Mouse (Mus musculus) heart, embryonic 12.5 days (tissue): ENCODE results near the gene Tmem232. TPM values are rescaled to one million over a fixed set of nuclear protein-coding genes. Genes with fewer than 3 reads are reported as not detected.

ENCODE experiments used
- ATAC-seq: fragments of 200-750 bp; cut with Nextera tagmentation; 2 replicates; pipeline ENCODE4 v1.8.0; 2017; ENCODE audit warnings: moderate TSS enrichment, moderate library complexity; ENCODE audit not compliant: insufficient number of reproducible peaks, low FRiP score
- H3K27ac ChIP-seq: fragments of 300-500 bp; sonication (generic); 2 replicates; pipeline ENCODE4 v1.5.1; 2016; ENCODE audit warnings: mild to moderate bottlenecking, moderate library complexity; ENCODE audit not compliant: poor library complexity, severe bottlenecking
- H3K27me3 ChIP-seq: fragments of 300-500 bp; sonication (generic); replicated peaks from 2 replicates; pipeline ENCODE4 v1.6.1; 2016; ENCODE audit warnings: mild to moderate bottlenecking, moderate library complexity
- H3K36me3 ChIP-seq: fragments of 300-500 bp; sonication (generic); 2 replicates; pipeline ENCODE4 v1.6.1; 2016; ENCODE audit warnings: mild to moderate bottlenecking, moderate library complexity
- H3K4me1 ChIP-seq: fragments of 300-500 bp; sonication (generic); replicated peaks from 2 replicates; pipeline ENCODE4 v1.6.1; 2016; ENCODE audit warnings: mild to moderate bottlenecking
- H3K4me2 ChIP-seq: fragments of 300-500 bp; sonication (generic); 2 replicates; pipeline ENCODE4 v1.6.1; 2016; ENCODE audit warnings: mild to moderate bottlenecking, moderate library complexity
- H3K4me3 ChIP-seq: fragments of 300-500 bp; sonication (generic); 2 replicates; pipeline ENCODE4 v1.5.1; 2016; ENCODE audit warnings: mild to moderate bottlenecking
- H3K9ac ChIP-seq: fragments of 300-500 bp; sonication (generic); 2 replicates; pipeline ENCODE4 v1.6.1; 2016; ENCODE audit warnings: mild to moderate bottlenecking, moderate library complexity
- H3K9me3 ChIP-seq: fragments of 300-500 bp; sonication (generic); replicated peaks from 2 replicates; pipeline ENCODE4 v1.6.1; 2016; ENCODE audit warnings: mild to moderate bottlenecking, moderate library complexity
- WGBS: fragments of 180-500 bp; shearing (Covaris S2); methylation state at CpG from one replicate; pipeline ENCODE4 v1.1.7; 2016; 5-methylcytosine and 5-hydroxymethylcytosine counted together
- polyA plus RNA-seq: library from polyadenylated mRNA; unstranded; fragments of >200 nt; fragmentation: Nextera tagmentation; extraction: Ambion mirVana; gene quantifications from 2 replicates; pipeline ENCODE4 v1.2.1, GENCODE M21; 2016

Tmem232 gene
- 0.17 TPM in 1 of 2 replicates, not detected in the other for polyA plus RNA-seq

- Histone ChIP-seq H3K4me3 (peak within 1 kb of the TSS; percentile 42), H3K4me1 (0 out of 2 replicates have a peak, but pooled peaks cover 3% of the 10 kb centered on the region), H3K27me3 (no peaks in the 10 kb centered on the region), H3K27ac (no peak within 1 kb of the TSS), H3K36me3 (no peaks in the 10 kb centered on the region), H3K9me3 (no peaks in the 10 kb centered on the region), H3K4me2 (peak within 1 kb of the TSS; percentile 69), H3K9ac (no peak within 1 kb of the TSS)
- 16% methylated on average over 26 of the region's 26 CpGs for WGBS
- ATAC-seq: no peak
Observed at GRCm38 (mm10) chr17:65540441-65541272, at the start of gene Tmem232. Gene Tmem232 (minus strand): TSS chr17:65540782.

GRCm38 (mm10) chr17:65586892-65587291 is 46.3 kb upstream of the Tmem232 start:
- H3K4me2 ChIP-seq: no peak overlapping the region
- no peak overlapping the region for H3K4me3 ChIP-seq
- H3K36me3 ChIP-seq: peaks cover 20% of the 10 kb centered on the region
- WGBS: 52% methylated on average over 3 of the region's 3 CpGs
- H3K9me3 ChIP-seq: no peaks in the 10 kb centered on the region
- ATAC-seq: no peak
- no peaks in the 10 kb centered on the region for H3K27me3 ChIP-seq
- no peak overlapping the region for H3K9ac ChIP-seq
- H3K27ac ChIP-seq: peak overlapping the region; percentile 56; the same call in 1 of the 2 replicates
- H3K4me1 ChIP-seq: peaks cover 6% of the 10 kb centered on the region

DNA sequence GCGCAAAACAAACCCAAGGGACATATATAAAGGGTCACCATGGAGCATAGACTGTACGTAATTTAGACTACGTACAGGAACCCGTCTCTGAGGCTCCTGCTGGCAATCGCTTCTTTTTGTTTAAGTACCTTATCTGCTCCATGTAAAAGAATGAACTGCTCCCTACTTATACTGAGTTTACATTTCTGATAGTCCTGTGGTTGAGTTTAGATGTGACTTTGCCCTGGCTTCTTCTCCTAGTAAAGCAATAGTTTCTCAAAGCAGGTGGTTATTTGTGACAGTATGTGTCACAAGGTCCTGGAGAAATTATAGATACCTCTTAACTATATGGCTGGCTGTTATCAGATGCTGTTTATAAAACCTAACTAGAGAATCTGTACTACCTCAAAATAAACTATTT is 40.9 kb upstream of the Tmem232 start:
- H3K4me2 ChIP-seq: no peak overlapping the region
- 92% methylated on average over 5 of the region's 5 CpGs for WGBS
- no peak for ATAC-seq
- no peaks in the 10 kb centered on the region for H3K9me3 ChIP-seq
- peaks cover under 1% of the 10 kb centered on the region; the same call in 1 of the 2 replicates for H3K4me1 ChIP-seq
- H3K27me3 ChIP-seq: no peaks in the 10 kb centered on the region
- H3K9ac ChIP-seq: no peak overlapping the region
- H3K27ac ChIP-seq: no peak overlapping the region
- H3K36me3 ChIP-seq: peaks cover 38% of the 10 kb centered on the region
- no peak overlapping the region for H3K4me3 ChIP-seq

DNA sequence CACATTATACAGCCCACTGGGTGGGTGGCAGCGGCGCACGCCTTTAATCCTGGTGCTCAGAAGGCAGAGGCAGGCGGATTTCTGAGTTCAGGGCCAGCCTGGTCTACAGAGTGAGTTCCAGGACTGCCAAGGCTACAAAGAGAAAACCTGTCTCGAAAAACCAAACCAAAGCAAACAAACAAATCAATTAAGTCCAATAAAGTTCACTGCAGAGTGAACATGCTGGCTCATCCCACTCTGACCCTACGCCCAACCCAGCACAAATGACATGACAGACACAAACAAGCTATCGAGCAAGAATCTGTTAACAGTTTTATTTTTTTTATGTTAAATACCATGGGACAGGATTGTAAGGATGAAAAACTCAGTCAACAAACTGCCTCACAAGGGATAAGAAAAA is 39.2 kb upstream of the Tmem232 start:
- Histone ChIP-seq H3K4me1 (peaks cover 5% of the 10 kb centered on the region; the same call in 1 of the 2 replicates), H3K9ac (no peak overlapping the region), H3K4me3 (no peak overlapping the region), H3K27ac (no peak overlapping the region), H3K36me3 (peaks cover 35% of the 10 kb centered on the region), H3K9me3 (no peaks in the 10 kb centered on the region), H3K27me3 (no peaks in the 10 kb centered on the region), H3K4me2 (no peak overlapping the region)
- ATAC-seq: no peak
- 96% methylated on average over 7 of the region's 7 CpGs for WGBS

- 0 out of 2 replicates have a peak, but pooled peaks have one; percentile 28 for ATAC-seq
- H3K9me3 ChIP-seq: no peaks in the 10 kb centered on the region
- H3K27ac ChIP-seq: no peak overlapping the region
- H3K4me3 ChIP-seq: no peak overlapping the region
- H3K4me2 ChIP-seq: no peak overlapping the region
- H3K9ac ChIP-seq: no peak overlapping the region
- H3K4me1 ChIP-seq: peaks cover 27% of the 10 kb centered on the region
- peaks cover 21% of the 10 kb centered on the region for H3K36me3 ChIP-seq
- WGBS: 77% methylated on average over 1 of the region's 1 CpGs
- H3K27me3 ChIP-seq: no peaks in the 10 kb centered on the region
Observed at GRCm38 (mm10) chr17:65575339-65575738, 34.8 kb upstream of the Tmem232 start.

GRCm38 (mm10) chr17:65574850-65575249 is 34.3 kb upstream of the Tmem232 start:
- WGBS: 80% methylated on average over 8 of the region's 8 CpGs

DNA sequence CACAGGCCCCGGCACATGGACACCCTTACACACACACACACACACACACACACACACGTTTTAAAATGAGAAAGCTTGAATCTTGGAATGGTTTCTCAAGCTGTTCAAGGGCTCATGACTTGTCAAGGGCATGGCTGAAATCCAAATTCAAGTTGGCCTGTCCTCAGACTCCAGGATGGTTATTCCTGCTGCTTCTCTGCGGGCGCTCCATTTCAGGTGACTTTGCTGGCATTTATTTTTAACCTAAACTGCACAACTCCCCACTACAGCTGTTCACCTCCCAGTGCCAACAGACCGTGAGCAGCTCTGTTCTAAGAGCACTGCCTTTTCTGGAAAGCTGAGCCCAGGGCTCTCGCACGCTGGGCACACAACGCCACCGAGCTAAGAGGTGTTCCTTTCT is 31.3 kb upstream of the Tmem232 start:
- Histone ChIP-seq H3K4me1 (peaks cover 27% of the 10 kb centered on the region), H3K4me2 (no peak overlapping the region), H3K9me3 (0 out of 2 replicates have a peak, but pooled peaks cover 2% of the 10 kb centered on the region), H3K9ac (no peak overlapping the region), H3K27me3 (no peaks in the 10 kb centered on the region), H3K36me3 (peaks cover 3% of the 10 kb centered on the region; the same call in 1 of the 2 replicates), H3K27ac (peak overlapping the region; percentile 35), H3K4me3 (no peak overlapping the region)
- WGBS: 61% methylated on average over 9 of the region's 9 CpGs
- ATAC-seq: no peak

More at GRCm38 (mm10) chr17:65574850-65575249, 34.3 kb upstream of the Tmem232 start:
- H3K4me3 ChIP-seq: no peak overlapping the region
- no peak overlapping the region for H3K27ac ChIP-seq
- H3K4me2 ChIP-seq: no peak overlapping the region
- no peaks in the 10 kb centered on the region for H3K9me3 ChIP-seq
- no peak overlapping the region for H3K9ac ChIP-seq
- H3K36me3 ChIP-seq: peaks cover 18% of the 10 kb centered on the region
- H3K27me3 ChIP-seq: no peaks in the 10 kb centered on the region
- H3K4me1 ChIP-seq: peaks cover 27% of the 10 kb centered on the region
- no peak for ATAC-seq

GRCm38 (mm10) chr17:65571466-65571865 is 30.9 kb upstream of the Tmem232 start:
- H3K4me1 ChIP-seq: peaks cover 27% of the 10 kb centered on the region
- ATAC-seq: no peak
- no peak overlapping the region for H3K4me3 ChIP-seq
- H3K27ac ChIP-seq: peak overlapping the region; percentile 7; the same call in 1 of the 2 replicates
- H3K27me3 ChIP-seq: no peaks in the 10 kb centered on the region
- no peak overlapping the region for H3K9ac ChIP-seq
- H3K9me3 ChIP-seq: 0 out of 2 replicates have a peak, but pooled peaks cover 2% of the 10 kb centered on the region
- no peak overlapping the region for H3K4me2 ChIP-seq
- no peaks in the 10 kb centered on the region for H3K36me3 ChIP-seq
- 59% methylated on average over 8 of the region's 8 CpGs for WGBS

GRCm38 (mm10) chr17:65564189-65564588 is 23.6 kb upstream of the Tmem232 start:
- Histone ChIP-seq H3K4me1 (no peaks in the 10 kb centered on the region), H3K9ac (no peak overlapping the region), H3K4me2 (no peak overlapping the region), H3K36me3 (no peaks in the 10 kb centered on the region), H3K4me3 (no peak overlapping the region), H3K9me3 (0 out of 2 replicates have a peak, but pooled peaks cover 2% of the 10 kb centered on the region), H3K27me3 (no peaks in the 10 kb centered on the region), H3K27ac (no peak overlapping the region)
- ATAC-seq: no peak
- WGBS: 66% methylated on average over 5 of the region's 5 CpGs

GRCm38 (mm10) chr17:65563345-65563744 is 22.8 kb upstream of the Tmem232 start:
- Histone ChIP-seq H3K4me3 (no peak overlapping the region), H3K9ac (no peak overlapping the region), H3K27me3 (no peaks in the 10 kb centered on the region), H3K4me2 (no peak overlapping the region), H3K4me1 (no peaks in the 10 kb centered on the region), H3K9me3 (0 out of 2 replicates have a peak, but pooled peaks cover 2% of the 10 kb centered on the region), H3K36me3 (no peaks in the 10 kb centered on the region), H3K27ac (no peak overlapping the region)
- ATAC-seq: no peak
- whole genome bisulfite sequencing: 47% methylated on average over 6 of the region's 6 CpGs

GRCm38 (mm10) chr17:65562761-65563160 is 22.2 kb upstream of the Tmem232 start:
- H3K4me3 ChIP-seq: no peak overlapping the region
- no peak for ATAC-seq
- no peaks in the 10 kb centered on the region for H3K9me3 ChIP-seq
- H3K4me1 ChIP-seq: no peaks in the 10 kb centered on the region
- no peak overlapping the region for H3K9ac ChIP-seq
- H3K36me3 ChIP-seq: no peaks in the 10 kb centered on the region
- no peaks in the 10 kb centered on the region for H3K27me3 ChIP-seq
- 4% methylated on average over 5 of the region's 5 CpGs for WGBS
- no peak overlapping the region for H3K27ac ChIP-seq
- no peak overlapping the region for H3K4me2 ChIP-seq
